Mouse (Mus musculus) spleen, adult 2 months (tissue): ENCODE data around the gene Krtap5-2.
"Not testable (repeated sequence)": the region's sequence is repeated elsewhere in the genome, so short reads cannot be mapped to it uniquely, and the experiment has no call there.

Source experiments
- CTCF ChIP-seq: fragments of 200-500 bp; IDR thresholded peaks from 2 replicates; pipeline ENCODE4 v1.5.1; 2011; ENCODE audit warnings: mild to moderate bottlenecking, inconsistent platforms; ENCODE audit not compliant: insufficient read depth, insufficient read length, insufficient replicate concordance; ENCODE audit errors: extremely low read depth
- POLR2A ChIP-seq: fragments of 200-500 bp; IDR thresholded peaks from 2 replicates; pipeline ENCODE4 v1.6.1; 2011; ENCODE audit warnings: low read depth, low read length, inconsistent platforms

DNA sequence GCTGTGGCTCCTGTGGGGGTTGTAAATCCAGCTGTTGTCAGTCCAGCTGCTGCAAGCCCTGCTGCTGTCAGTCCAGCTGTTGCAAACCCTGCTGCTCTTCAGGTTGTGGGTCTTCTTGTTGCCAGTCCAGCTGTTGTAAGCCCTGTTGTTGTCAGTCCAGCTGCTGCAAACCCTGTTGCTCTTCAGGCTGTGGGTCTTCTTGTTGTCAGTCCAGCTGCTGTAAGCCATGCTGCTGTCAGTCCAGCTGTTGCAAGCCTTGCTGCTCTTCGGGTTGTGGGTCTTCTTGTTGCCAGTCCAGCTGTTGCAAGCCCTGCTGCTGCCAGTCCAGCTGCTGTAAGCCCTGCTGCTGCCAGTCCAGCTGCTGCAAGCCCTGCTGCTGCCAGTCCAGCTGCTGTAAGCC is 36.3 kb upstream of the Krtap5-2 start:
- not testable (repeated sequence) for TF ChIP-seq CTCF, POLR2A
